Mouse (Mus musculus): ENCODE measurements around the gene Haghl.
A peak's percentile ranks its signal among the peaks of the same experiment; 100 is the strongest.
"Not testable (repeated sequence)": the region's sequence is repeated elsewhere in the genome, so short reads cannot be mapped to it uniquely, and the experiment has no call there.

Gene Haghl

GRCm38 (mm10) chr17:25818851-25819780, 33.6 kb upstream of the Haghl start:
- DNase-seq (ENCODE audit: low spot score in 2 of 2), result no peak

- no peak for DNase-seq (ENCODE audit: low spot score in 2 of 2)
These were observed 32.2 kb upstream of the Haghl start for GRCm38 (mm10) chr17:25817662-25818061.

- peak; percentile 67 to 70 for DNase-seq (ENCODE audit: low spot score in 2 of 2)
These were observed 28.0 kb upstream of the Haghl start for GRCm38 (mm10) chr17:25813471-25813870.

DNA sequence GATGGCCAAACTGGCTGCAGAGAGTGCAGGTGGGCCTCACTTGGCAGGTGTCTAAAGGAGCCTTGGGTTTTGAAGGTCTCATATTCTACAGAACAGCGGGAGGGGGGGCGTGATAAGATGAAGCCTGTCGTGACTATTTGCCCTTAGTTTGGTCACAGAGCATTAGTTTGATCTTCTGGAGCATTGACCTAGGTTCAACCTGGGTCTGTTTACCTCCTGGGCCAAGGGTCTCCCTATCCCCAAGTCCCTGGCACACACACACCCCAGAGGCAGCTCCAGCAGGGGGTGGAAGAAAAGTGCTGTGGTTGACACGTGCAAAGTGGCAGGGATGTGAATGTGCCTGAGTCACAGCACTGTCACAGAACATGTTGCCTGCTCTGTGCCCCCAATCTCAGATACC, 25.4 kb upstream of the Haghl start:
- no peak for DNase-seq (ENCODE audit: low spot score in 2 of 2)

DNA sequence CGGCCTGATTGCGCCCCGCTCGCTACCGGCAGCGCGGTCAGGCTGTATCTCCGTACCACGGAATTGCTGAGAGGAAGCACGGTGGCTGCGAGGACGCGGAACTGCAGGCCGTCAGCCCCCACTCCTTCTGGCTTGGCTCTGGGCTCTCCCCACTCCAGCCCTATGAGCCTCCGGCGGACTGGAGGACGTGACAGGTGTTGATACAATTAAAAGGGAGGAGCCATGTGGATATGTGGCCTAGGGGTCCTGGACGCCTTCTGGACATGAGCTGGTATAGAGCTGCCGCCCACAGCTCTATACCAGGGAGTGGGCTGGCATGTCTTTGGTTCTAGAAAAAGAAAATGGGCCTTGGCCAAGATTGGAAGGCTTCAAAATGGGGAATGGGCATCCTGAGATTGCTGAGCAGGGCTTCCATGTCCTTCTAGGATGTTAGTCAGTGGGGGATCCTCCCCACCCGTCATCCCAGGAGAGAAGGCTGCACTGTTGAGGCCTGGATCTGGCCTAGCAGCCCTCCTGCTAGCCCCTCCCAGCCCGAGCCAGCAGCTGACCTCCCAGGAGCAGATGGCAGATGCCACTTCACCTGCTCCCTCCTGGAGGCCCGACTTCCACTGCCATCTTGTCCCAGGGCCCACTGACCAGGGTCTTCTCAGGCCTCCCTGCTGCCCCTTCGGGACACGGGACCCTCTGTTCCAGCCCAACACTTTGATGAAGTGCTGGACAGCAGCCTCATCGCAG, 24.3 kb upstream of the Haghl start:
- DNase-seq (ENCODE audit: low spot score in 2 of 2), result no peak

DNA sequence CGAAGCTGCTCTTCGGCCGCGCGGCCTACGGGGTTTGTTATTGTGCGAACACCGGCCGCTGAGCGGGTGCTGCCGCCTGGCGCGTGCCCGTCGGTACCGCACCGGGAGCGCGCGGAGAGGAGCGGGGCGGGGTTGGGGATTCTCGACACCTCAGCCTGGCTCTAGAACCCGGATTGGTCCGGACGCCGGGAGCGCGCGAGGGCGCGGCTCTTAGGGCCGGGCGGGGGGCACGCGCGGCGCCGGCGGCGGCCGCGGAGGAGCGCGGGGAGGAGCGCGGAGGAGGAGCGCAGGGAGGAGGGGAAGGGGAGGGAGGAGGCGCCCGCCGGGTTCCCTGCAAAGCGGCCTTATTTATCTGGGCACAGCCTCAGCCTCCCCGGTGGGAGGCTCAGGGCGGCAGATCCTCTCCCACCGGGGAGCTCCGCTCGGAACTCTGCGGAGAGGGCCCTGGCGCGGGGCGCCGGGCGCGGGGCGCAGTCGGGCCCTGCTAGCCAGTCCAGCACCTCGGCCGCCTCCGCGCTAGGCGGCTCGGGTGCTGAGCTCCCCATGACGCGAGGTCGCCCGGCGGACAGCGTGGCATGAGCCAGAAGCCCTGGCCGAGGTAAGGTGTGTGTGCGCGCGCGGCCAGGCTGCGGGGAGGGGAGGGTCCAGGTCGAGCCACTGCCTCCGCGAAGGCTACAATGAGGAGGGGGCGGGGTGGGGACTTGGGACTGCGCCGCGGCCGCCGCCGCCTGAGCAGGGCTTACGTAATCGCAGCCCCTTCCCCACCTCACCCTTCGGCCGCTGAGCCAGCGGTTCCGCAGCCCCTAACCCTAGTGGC, 23.5 kb upstream of the Haghl start, which contains the start of gene Fbxl16:
Fbxl16 (plus strand) TSS at position 297 of the 817 bp plus-strand sequence.
- DNase-seq (ENCODE audit: low spot score in 2 of 2), result no peak

DNA sequence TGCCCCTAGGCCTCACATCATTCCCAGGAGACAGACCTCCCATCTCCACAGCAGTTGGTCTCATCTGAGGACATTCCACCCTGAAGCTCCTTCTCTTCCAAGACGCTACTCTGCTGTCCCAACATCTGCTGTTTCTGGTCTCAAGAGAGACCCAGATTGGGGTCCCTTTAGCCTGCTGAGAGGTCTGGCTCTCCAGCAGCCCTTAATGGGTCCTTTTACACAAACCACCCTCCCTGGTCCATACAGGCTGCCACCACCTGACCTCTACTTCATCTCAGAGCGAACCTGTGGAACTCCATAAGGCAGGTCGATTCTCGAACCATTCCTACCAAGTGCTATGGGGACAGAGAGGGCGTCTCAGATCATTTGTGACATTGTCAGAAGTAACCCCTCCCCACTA, 22.6 kb upstream of the Haghl start:
- DNase-seq (ENCODE audit: low spot score in 2 of 2), result no peak

- not testable (repeated sequence) for DNase-seq (ENCODE audit: low spot score in 2 of 2)
These were observed 22.0 kb upstream of the Haghl start for GRCm38 (mm10) chr17:25807452-25807851.

- no peak for DNase-seq (ENCODE audit: low spot score in 2 of 2)
These were observed 21.0 kb upstream of the Haghl start for GRCm38 (mm10) chr17:25806507-25806906.

- no peak for DNase-seq (ENCODE audit: low spot score in 2 of 2)
These were observed 17.5 kb upstream of the Haghl start for GRCm38 (mm10) chr17:25802825-25803517.

- DNase-seq (ENCODE audit: low spot score in 2 of 2), result peak in 1 of 2 experiments; percentile 39
These were observed 15.6 kb upstream of the Haghl start for GRCm38 (mm10) chr17:25801029-25801428.

DNA sequence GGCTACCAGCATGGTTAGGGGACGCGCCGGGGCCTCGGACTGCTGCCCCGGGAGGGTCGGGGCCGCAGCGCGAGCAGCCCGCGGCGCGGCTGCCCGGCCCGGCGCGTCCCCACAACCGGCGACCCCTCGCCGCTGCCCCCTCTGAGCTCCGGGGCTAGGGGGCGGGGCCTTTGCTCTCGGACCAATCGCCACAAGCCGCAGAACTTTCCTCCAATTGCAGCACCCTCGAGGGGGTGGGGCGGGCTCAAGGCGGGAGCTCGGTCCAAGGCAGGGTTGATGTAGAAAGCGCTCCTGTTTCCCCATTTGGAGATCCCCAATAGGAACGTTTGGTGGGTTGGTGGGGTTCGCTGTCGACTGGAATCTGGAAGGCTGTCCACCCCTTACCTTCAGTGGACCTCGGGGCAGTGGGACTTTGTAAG, 11.5 kb upstream of the Haghl start, which contains the start of gene Metrn:
Metrn (minus strand) TSS at position 186 of the 419 bp plus-strand sequence.
- DNase-seq (ENCODE audit: low spot score in 2 of 2), result peak; percentile 74 to 82

DNA sequence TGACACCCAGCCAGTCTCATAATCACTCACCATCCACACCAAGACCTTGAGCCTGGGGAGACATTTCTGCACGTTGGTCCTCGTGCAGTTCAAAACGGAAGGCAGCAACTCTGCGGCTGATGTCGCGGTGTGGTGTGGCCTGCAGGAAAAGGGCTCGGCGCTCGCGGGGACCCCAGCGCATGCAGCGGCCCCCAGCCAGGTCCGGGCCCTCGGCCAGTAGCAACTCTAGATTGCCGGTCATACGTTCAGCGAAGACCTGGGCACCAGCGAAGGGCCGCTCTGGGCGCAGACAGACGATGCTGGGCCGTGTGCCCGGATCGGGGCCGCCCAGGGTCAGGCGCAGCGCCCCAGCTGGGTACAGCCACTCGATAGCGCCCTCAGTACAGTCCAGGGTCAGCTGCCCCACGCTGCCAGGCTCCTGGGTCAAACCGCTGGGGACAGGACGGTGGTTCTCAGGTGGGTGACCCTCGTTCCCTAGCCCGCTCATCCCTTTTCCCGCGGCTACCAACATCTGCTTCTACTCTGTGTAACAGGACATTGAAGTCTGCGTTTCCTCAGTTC, 10.8 kb upstream of the Haghl start:
- DNase-seq (ENCODE audit: low spot score in 2 of 2), result no peak

- no peak for DNase-seq (ENCODE audit: low spot score in 2 of 2)
These were observed 10.2 kb upstream of the Haghl start, which contains the start of gene AC134908.4 for GRCm38 (mm10) chr17:25795609-25796092. TSS of gene AC134908.4 (minus strand) at chr17:25795659.

- DNase-seq (ENCODE audit: low spot score in 2 of 2), result no peak
These were observed 9.5 kb upstream of the Haghl start for GRCm38 (mm10) chr17:25794998-25795397.

GRCm38 (mm10) chr17:25794197-25794596, 8.7 kb upstream of the Haghl start:
- DNase-seq (ENCODE audit: low spot score in 2 of 2), result no peak

- peak in 1 of 2 experiments; percentile 43 for DNase-seq (ENCODE audit: low spot score in 2 of 2)
These were observed 7.1 kb upstream of the Haghl start, which contains the start of gene Fam173a for GRCm38 (mm10) chr17:25792615-25793014. TSS of gene Fam173a (minus strand) at chr17:25792901.

- DNase-seq (ENCODE audit: low spot score in 2 of 2), result peak; percentile 74 to 87
These were observed 6.5 kb upstream of the Haghl start for GRCm38 (mm10) chr17:25791843-25792527.

DNA sequence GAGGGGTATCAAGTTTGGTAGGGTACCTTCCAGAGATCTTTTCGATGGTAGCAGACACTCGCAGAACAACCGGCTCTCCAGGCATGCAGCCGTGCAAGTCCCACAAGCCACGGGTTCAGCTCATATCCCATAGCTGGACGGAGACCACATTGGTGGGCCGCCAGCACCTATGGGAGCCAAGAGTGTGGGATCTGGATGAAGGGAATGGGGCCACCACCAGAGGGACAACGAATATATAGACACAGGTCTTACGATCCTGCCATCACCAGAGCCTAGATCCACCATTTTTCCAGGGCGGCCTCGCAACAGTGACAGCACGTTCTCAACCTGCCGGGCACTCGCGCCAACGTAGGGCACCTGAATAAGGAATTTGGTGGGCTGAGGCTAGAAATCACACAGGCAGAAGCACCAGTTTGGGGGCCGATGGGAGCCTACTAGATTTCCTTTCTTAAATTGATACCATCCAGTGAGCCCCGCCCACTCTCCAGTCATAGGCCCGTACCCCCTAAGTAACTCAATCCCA, 5.9 kb upstream of the Haghl start:
- DNase-seq (ENCODE audit: low spot score in 2 of 2), result no peak

All from urinary bladder, adult 18-20 months (tissue).